ENCODE assay signal across 17 mouse cellular contexts in genomic region chr6:95960745-95961144, GRCm38 (mm10).
"Had no signal": no experiment of that assay in that cellular context is flagged by ENCODE, and none has a peak within 500 bp of the region (broad histone marks: within the 10 kb centered on the region; RNA-seq: fewer than 3 reads in every experiment).

No protein-coding gene starts in this region.

- H3K27me3 ChIP-seq: lung, embryonic 15.5 days; megakaryocyte, embryonic 14.5 days; midbrain, embryonic 13.5 days; midbrain, embryonic 15.5 days; neural tube, embryonic 12.5 days; stomach, embryonic 15.5 days had no signal

- H3K4me2 ChIP-seq: lung, embryonic 15.5 days; midbrain, embryonic 11.5 days; midbrain, embryonic 13.5 days; midbrain, embryonic 15.5 days; neural tube, embryonic 12.5 days; stomach, embryonic 15.5 days had no signal

- H3K27ac ChIP-seq: lung, embryonic 15.5 days; macrophage; midbrain, embryonic 13.5 days; midbrain, embryonic 15.5 days; neural tube, embryonic 12.5 days; stomach, embryonic 15.5 days; stomach, postnatal 0 days had no signal

- H3K36me3 ChIP-seq: lung, embryonic 15.5 days; midbrain, embryonic 13.5 days; midbrain, embryonic 15.5 days; neural tube, embryonic 12.5 days; stomach, embryonic 15.5 days had no signal

- ATAC-seq: lung, postnatal 0 days; midbrain, embryonic 13.5 days; midbrain, embryonic 15.5 days had no signal

- H3K9ac ChIP-seq: lung, embryonic 15.5 days; midbrain, embryonic 13.5 days; midbrain, embryonic 15.5 days; neural tube, embryonic 12.5 days; stomach, embryonic 15.5 days had no signal

- H3K4me3 ChIP-seq: lung, embryonic 15.5 days; megakaryocyte, embryonic 14.5 days; midbrain, embryonic 13.5 days; midbrain, embryonic 15.5 days; neural tube, embryonic 12.5 days; stomach, embryonic 15.5 days had no signal

- DNase-seq: lung, adult 2 months; lung, postnatal 14 days; lung, postnatal 36 days; right cerebral cortex, postnatal 14 days; thymus, adult 2 months; thymus, postnatal 25 days; thymus, postnatal 4 days had no signal

- H3K4me1 ChIP-seq: lung, embryonic 15.5 days; megakaryocyte, embryonic 14.5 days; midbrain, embryonic 13.5 days; midbrain, embryonic 15.5 days; neural tube, embryonic 12.5 days; stomach, embryonic 15.5 days had no signal

- H3K9me3 ChIP-seq: lung, embryonic 15.5 days; midbrain, embryonic 13.5 days; midbrain, embryonic 15.5 days; neural tube, embryonic 12.5 days; stomach, embryonic 15.5 days had no signal
